Mouse (Mus musculus) olfactory bulb, adult 2 months (tissue): Measurements from ENCODE around the gene Atp13a3. TPM values are rescaled to one million over a fixed set of nuclear protein-coding genes. Genes with fewer than 3 reads are reported as not detected.

Experiments
- H3K27ac ChIP-seq: fragments of 200-500 bp; 2 replicates; pipeline ENCODE4 v1.5.1; 2012; ENCODE audit warnings: low read depth, low read length; ENCODE audit not compliant: insufficient read depth
- H3K4me1 ChIP-seq: fragments of 200-500 bp; 2 replicates; pipeline ENCODE4 v1.6.1; 2012; ENCODE audit warnings: low read length; ENCODE audit not compliant: control insufficient read depth, insufficient read depth
- H3K4me3 ChIP-seq: fragments of 200-500 bp; 2 replicates; pipeline ENCODE4 v1.5.1; 2012; ENCODE audit warnings: mild to moderate bottlenecking, low read depth, low read length, moderate library complexity; ENCODE audit not compliant: insufficient read depth
- CTCF ChIP-seq: fragments of 200-500 bp; IDR thresholded peaks from 2 replicates; pipeline ENCODE4 v1.5.1; 2012; ENCODE audit warnings: low read depth, mild to moderate bottlenecking, low read length, moderate library complexity; ENCODE audit not compliant: insufficient read depth
- POLR2A ChIP-seq: fragments of 200-500 bp; IDR thresholded peaks from 2 replicates; pipeline ENCODE4 v1.6.1; 2012; ENCODE audit warnings: mild to moderate bottlenecking, low read depth, low read length, moderate library complexity; ENCODE audit not compliant: insufficient read depth
- WGBS: fragments of 180-500 bp; shearing (Covaris S2); methylation state at CpG from one replicate; pipeline ENCODE4 v1.1.7; 2018; 5-methylcytosine and 5-hydroxymethylcytosine counted together
- polyA plus RNA-seq: library from polyadenylated mRNA; stranded (reverse); fragments of >200 nt; gene quantifications from 2 replicates; pipeline ENCODE4 v1.2.4, GENCODE M21; 2012; ENCODE audit warnings: low replicate concordance; ENCODE audit not compliant: missing spikeins, insufficient read depth, insufficient read length

Gene Atp13a3
- polyA plus RNA-seq, 1 experiment, result 284 TPM

DNA sequence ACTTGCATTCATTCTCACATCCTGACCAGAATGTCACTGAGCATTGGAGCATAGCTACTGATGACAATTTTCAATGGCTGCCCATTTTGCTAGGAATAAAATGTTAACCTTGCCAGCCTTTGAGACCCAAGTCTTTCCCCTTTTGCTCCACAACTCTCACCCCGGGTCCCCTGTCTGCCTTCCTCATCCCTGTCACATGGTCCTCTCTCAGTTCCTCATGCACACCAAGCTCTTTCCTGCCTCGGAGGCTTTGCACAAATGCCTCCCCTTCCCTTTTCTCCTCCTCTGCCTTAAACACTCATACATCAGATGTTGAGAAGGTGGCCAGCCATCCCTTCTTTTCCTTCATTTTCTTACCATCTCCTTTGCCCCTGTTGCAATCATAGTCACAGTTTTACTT is 10.6 kb downstream of the Atp13a3 start:
- Histone ChIP-seq H3K4me1 (no peaks in the 10 kb centered on the region), H3K4me3 (no peak overlapping the region), H3K27ac (no peak overlapping the region)
- WGBS, result 88% methylated on average over 2 of the region's 2 CpGs
- TF ChIP-seq CTCF (no peak), POLR2A (no peak)

DNA sequence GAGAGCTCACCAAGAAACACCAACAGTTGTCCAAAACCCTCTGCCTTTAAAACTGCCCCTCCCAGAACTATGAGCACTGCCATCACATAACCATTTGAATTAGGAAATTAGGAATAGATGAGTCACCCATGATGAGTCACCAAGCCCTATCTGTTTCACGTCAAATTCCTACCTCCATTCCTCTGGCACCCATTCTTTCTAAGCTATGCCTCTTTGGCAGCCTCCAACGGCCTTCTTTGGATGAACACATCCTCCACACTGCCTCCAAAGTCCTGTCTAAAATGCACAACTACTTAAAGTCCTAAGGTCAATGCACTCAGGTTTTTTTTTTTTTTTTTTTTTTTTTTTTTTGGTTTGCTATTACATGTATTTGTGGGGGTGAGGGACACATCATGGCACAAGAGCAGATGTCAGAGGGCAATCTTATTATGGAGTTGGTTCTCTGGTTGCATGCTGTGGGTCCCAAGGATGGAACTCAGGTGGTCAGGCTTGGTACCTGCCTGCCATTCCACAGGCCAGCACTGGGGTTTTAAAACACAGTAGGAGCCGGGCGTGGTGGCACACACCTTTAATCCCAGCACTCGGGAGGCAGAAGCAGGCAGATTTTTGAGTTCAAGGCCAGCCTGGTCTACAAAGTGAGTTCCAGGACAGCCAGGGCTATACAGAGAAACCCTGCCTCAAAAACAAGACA is 15.0 kb downstream of the Atp13a3 start:
- no peak overlapping the region for H3K4me3 ChIP-seq
- 76% methylated on average over 5 of the region's 5 CpGs for WGBS
- no peak overlapping the region for H3K27ac ChIP-seq
- peaks cover 16% of the 10 kb centered on the region for H3K4me1 ChIP-seq
- TF ChIP-seq CTCF, result no peak
- TF ChIP-seq POLR2A, result no peak

DNA sequence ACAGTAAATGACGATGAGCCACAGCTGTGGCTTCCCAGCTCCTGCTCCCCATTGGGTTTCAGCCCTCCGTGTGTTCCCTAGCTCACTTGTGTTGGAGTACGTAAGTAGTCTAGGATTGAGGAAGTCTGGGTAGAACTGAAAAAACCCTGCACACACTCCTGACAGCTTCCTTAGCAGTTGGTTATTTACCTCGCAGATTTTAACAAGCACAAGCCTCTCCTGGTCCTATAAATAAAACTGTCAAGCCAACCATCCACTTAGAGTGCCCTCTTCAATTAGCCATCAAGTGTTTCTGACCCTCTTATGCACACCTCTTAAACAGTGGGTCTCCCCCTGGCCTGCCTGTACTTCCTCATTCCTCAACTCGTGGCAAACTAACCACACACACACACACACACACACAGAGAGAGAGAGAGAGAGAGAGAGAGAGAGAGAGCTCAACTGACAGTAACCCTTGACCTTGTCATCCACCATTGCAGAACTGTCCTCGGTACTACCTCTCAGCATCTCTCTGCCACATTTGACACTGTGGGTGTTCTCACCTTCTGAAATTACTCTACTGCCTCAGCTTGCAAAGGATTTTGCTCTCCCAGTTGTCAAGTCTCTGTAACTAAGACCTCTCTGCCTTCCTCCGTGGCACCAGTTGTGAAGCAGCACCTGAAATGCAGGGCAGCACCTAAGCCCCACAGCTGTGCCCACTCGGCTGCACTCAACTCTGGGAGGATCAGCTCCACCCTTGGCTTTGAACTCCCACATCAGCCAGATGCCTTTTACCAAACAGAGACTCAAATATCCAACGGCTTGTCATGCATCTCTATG is 15.7 kb downstream of the Atp13a3 start:
- TF ChIP-seq POLR2A, result no peak
- no peak for TF ChIP-seq CTCF
- Histone ChIP-seq H3K27ac (no peak overlapping the region), H3K4me1 (peaks cover 16% of the 10 kb centered on the region), H3K4me3 (no peak overlapping the region)
- 73% methylated on average over 9 of the region's 9 CpGs for WGBS

DNA sequence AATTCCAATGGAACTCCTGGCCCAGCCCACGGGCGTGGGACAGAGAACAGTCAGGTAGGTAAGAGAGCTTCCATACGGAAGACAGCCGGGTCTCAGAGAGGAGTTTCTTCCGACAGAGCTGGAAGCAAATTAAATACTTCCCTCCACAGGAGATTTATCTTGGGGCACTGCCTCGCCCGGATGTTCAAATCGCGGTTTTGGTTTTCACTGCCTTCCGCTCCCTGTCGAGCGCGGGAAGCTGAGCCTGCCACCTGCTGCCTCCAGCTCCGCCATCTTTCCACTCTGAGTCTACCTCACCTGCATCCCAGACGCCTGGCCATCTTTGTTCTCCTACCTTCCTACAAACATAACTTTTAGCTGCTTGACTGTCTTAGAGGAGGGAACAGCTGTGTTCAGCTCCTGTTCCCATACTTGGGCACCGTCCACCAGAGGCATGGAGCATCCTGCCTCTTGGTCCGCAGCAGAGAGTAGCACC is 16.5 kb downstream of the Atp13a3 start:
- H3K4me3 ChIP-seq, result peak overlapping the region; percentile 92
- H3K4me1 ChIP-seq, result peaks cover 16% of the 10 kb centered on the region
- WGBS, result 5% methylated on average over 17 of the region's 17 CpGs
- H3K27ac ChIP-seq, result no peak overlapping the region
- TF ChIP-seq CTCF (no peak), POLR2A (no peak)

DNA sequence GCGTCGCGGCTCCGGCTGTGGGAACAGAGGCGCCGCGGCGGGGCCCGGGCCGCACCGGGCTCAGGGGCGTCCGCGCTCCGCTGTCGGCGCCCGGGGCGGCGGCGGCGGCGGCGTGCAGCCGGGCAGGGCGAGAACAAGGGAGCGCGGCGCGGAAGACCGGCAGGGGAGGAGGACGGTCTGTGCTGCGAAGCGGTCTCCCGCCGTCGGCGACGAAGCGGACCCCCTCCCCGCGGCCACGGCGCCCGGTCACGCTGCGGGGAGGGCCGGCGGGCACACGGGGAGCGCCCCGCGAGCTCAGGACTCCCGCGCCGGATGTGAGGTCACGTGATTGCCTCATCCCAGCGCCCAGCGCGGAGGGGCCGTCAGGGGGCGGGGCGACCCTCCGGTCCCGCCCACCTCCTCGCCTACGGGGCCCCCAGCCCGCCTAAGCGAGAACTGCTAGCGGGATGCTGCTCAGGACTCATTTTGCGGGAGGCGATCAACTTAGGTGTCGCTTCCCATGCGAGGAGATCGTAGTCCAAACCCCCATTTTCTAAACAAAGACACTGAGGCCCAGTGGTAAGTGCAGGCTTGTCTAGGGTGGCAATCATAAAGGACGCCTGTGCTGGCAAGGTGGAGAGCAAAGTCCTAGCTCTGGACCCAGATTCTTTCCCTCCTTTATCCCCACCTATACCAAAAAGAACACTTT is 17.1 kb downstream of the Atp13a3 start:
- H3K4me1 ChIP-seq, result peaks cover 16% of the 10 kb centered on the region
- WGBS, result 5% methylated on average over 76 of the region's 76 CpGs
- H3K4me3 ChIP-seq, result peak overlapping the region; percentile 92
- 0 out of 2 replicates have a peak overlapping the region, but pooled peaks have one; percentile 23 for H3K27ac ChIP-seq
- TF ChIP-seq POLR2A (peak; percentile 46; the same call in 1 of the 2 replicates), CTCF (no peak)

DNA sequence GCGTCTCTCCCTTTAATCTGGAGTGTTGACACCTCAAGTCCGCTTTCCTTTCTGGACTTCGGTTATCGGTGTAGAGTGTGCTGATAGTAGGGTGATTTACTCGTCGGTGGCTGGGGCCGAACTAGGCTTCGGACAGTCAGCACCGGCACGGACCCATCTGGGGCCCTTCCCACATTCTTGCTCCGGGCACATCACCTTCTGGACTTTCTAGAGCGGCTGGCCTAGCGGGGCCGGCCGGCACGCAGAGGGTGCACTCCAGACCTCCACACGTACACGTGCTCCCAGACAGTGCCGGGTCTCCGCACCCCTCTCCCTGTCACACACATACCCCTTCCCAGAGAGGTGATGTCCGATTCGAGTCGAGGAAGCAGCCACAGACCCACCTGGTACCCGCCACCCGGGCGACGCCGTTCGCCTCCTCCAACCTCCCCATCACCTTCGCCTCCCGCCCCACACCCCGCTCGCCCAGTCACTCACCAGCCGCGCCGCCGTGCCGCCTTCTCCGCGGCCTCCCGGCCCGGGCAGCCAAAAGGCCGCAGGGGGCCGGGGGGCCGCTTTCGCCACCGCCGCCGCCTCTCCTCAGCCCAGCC is 17.8 kb downstream of the Atp13a3 start:
- H3K27ac ChIP-seq, result 0 out of 2 replicates have a peak overlapping the region, but pooled peaks have one; percentile 1
- H3K4me3 ChIP-seq, result peak overlapping the region; percentile 92
- TF ChIP-seq CTCF (no peak), POLR2A (no peak)
- H3K4me1 ChIP-seq, result peaks cover 16% of the 10 kb centered on the region
- 1% methylated on average over 49 of the region's 49 CpGs for WGBS

DNA sequence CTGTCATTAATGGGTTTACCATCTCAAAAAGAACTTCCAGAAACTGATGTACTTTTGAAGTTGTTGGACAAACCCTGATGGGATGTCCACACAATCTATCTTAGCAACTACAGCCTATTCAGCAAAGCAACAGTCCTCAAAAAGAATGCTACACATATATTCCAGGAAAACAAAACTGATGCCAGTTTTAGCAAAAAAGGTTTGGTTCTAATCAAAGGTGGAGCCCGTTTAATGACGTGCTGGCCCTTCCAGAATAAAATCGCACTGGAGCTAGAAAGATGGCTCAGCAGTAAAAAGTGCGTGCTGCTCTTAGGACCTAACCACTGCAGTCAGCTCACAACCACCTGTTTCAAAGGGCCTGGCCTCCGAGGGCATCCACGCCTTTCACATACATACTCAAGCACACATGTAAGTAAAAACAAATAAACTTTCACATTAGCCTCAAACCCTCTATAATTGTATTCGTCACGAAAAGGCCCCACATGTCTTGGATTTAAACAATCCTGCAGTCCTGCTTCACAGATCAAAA is 18.8 kb downstream of the Atp13a3 start:
- no peak overlapping the region for H3K27ac ChIP-seq
- no peak overlapping the region for H3K4me3 ChIP-seq
- peaks cover 16% of the 10 kb centered on the region for H3K4me1 ChIP-seq
- WGBS, result 61% methylated on average over 8 of the region's 8 CpGs
- TF ChIP-seq CTCF (no peak), POLR2A (no peak)

DNA sequence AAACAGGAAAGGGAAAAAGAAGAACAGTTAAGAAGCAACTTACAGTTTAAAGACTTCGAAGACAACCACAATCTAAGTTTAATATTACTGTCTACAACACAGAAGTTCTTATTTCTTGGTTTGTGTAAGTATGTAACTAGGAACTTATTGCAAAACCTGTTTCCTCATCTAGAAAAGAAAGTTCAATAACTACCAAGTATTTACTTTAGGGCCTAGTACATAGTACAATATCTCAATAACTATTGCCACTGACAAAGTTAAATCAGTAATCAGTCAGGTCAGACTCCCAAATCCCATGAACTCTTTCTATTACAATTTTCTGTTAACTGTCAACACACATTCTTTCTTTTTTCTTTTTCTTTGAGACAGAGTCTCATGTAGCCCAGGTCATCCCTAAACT is 20.2 kb downstream of the Atp13a3 start:
- Histone ChIP-seq H3K4me3 (no peak overlapping the region), H3K27ac (no peak overlapping the region), H3K4me1 (peaks cover 16% of the 10 kb centered on the region)
- TF ChIP-seq CTCF, result no peak
- no peak for TF ChIP-seq POLR2A
- 98% methylated on average over 1 of the region's 1 CpGs for WGBS
